Comparison of ENCODE assay signal across 1 mouse cellular context in the genomic region with DNA sequence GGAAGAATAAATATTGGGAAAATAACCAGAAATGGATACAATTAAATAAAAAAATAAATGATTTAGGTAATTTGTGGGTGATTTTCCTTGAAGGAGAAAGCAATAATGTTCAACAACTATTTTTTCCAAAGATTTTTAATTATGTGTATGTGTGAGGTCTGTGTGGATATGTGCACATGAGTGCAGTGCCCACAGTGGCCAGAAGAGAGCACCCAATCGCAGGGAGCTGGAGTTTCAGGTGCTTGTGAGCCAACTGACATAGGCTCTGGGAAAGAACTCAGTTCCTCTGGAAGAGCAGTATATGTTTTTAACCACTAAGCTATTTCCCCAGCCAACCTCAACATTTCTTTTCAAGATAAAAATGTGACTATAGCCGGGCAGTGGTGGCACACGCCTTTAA.
TF ChIP-seq lines count a peak whose summit lies in the region.

No protein-coding gene starts in this region.

TF ChIP-seq in CH12.LX, 34 proteins besides CTCF, POLR2A, EP300 and RAD21:
- no peak for TF ChIP-seq USF1 (IDR thresholded peaks at IDR 0.05; ENCODE audit: low read depth, low read length)
- TF ChIP-seq SMC3 (IDR thresholded peaks at IDR 0.05; ENCODE audit: low read depth, low read length) = peak; percentile 73
